12 mouse cellular contexts compared by ENCODE assay signal in the genomic region with DNA sequence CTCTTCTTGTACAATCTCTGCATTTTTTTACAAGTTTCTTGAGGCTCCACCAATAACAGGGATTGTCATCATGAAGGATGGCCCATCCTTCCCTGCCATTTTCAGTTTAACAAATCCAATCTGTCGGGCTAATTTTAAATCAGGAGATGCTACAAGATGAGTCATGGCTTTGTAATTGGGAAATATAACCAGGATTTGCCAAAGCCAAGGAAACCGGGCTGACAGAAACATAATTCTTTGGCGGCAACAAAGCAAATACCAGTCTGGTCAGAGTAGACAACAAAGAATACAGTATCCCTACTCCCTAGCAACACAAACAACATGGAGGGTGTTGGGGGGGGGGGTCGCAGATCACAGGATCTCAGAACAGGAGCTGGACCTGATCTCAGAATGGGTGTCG.
DNase-seq lines count a peak whose midpoint lies in the region; ATAC-seq lines count a peak whose summit lies in the region.
"Had no signal": no experiment of that assay in that cellular context is flagged by ENCODE, and none has a peak within 500 bp of the region (broad histone marks: within the 10 kb centered on the region; RNA-seq: fewer than 3 reads in every experiment).

No protein-coding gene starts in this region.

- DNase-seq in adrenal gland, postnatal 10 days: peak; percentile 9
- DNase-seq in adrenal gland, postnatal 25 days: no peak
- peak; percentile 29 to 37 for DNase-seq in heart, postnatal 10 days
- DNase-seq in heart, postnatal 14 days: no peak
- peak; percentile 4 for DNase-seq in right cerebral cortex, adult 18-20 months
- no peak for DNase-seq in right cerebral cortex, postnatal 4 days
- DNase-seq in left cerebral cortex, adult 11 months (ENCODE audit: low spot score): no peak
- DNase-seq: B cell, adult 2 months; right cerebral cortex, postnatal 25 days; thymus, postnatal 25 days had no signal

- intact Hi-C loops in heart, postnatal 10 days (cut with DNase I): no loop called here
- intact Hi-C loops in heart, postnatal 14 days (cut with DNase I): no loop called here

- no peak for ATAC-seq in activated CD4-positive, CD25-positive, alpha-beta regulatory T cell, adult 4 months
- ATAC-seq: forebrain, embryonic 16.5 days had no signal

Comparison
In these comparisons a context has a peak if more than half of its experiments do, and no peak if none do; other contexts are left out.
1. DNase-seq: peak in adrenal gland, postnatal 10 days (single experiment), heart, postnatal 10 days (2 of 2) and right cerebral cortex, adult 18-20 months (single experiment); none in adrenal gland, postnatal 25 days (single experiment), heart, postnatal 14 days (0 of 2), right cerebral cortex, postnatal 4 days (single experiment) and left cerebral cortex, adult 11 months (single experiment).